Mouse (Mus musculus): ENCODE measurements around the gene Syngr3. TPM values are rescaled to one million over a fixed set of nuclear protein-coding genes. Genes with fewer than 3 reads are reported as not detected.

Syngr3 gene
- total RNA-seq (2023): under 1 TPM in 1 of 2 experiments, not detected in 1; 0.20 TPM

GRCm38 (mm10) chr17:24689251-24690081 is at the start of gene Syngr3:
Gene Syngr3 (minus strand): TSS chr17:24689955.

GRCm38 (mm10) chr17:24736330-24737051 is 46.7 kb upstream of the Syngr3 start, which contains the start of gene Msrb1:
Gene Msrb1 (plus strand): TSS chr17:24736642.

GRCm38 (mm10) chr17:24727618-24728017 is 37.9 kb upstream of the Syngr3 start, which contains the start of gene Rpl3l:
Gene Rpl3l (plus strand): TSS chr17:24727820.

GRCm38 (mm10) chr17:24724184-24724583 is 34.4 kb upstream of the Syngr3 start, which contains the start of gene Ndufb10:
Gene Ndufb10 (minus strand): TSS chr17:24724478.

GRCm38 (mm10) chr17:24717943-24718342 is 28.2 kb upstream of the Syngr3 start, which contains the start of the genes Rnf151 and Rps2:
Gene Rnf151 (minus strand): TSS chr17:24718063.
Gene Rps2 (plus strand): TSS chr17:24718116.

GRCm38 (mm10) chr17:24706982-24707800 is 17.4 kb upstream of the Syngr3 start, which contains the start of gene Tbl3:
Gene Tbl3 (minus strand): TSS chr17:24707660.

GRCm38 (mm10) chr17:24696011-24696697 is 6.4 kb upstream of the Syngr3 start, which contains the start of the genes Gfer and Noxo1:
Gene Gfer (minus strand): TSS chr17:24696156.
Gene Noxo1 (plus strand): TSS chr17:24696234.

GRCm38 (mm10) chr17:24669545-24670245 is 20.1 kb downstream of the Syngr3 start, which contains the start of gene Zfp598:
Gene Zfp598 (plus strand): TSS chr17:24669687.

GRCm38 (mm10) chr17:24658017-24658758 is 31.6 kb downstream of the Syngr3 start, which contains the start of gene Npw:
Gene Npw (minus strand): TSS chr17:24658457.

GRCm38 (mm10) chr17:24650070-24650616 is 39.6 kb downstream of the Syngr3 start, which contains the start of gene Slc9a3r2:
Gene Slc9a3r2 (minus strand): TSS chr17:24650327.

Other genes starting within 250 kb of the Syngr3 start
- gene Dnase1l2, start 246.8 kb downstream of the Syngr3 start, total RNA-seq (2023): 1 to 10 TPM; 2.8 to 3.4 TPM
- 10 to 100 TPM; 35.8 to 38.2 TPM for gene E4f1, start 219.6 kb downstream of the Syngr3 start, total RNA-seq (2023)
- gene Pgp, start 219.6 kb downstream of the Syngr3 start, total RNA-seq (2023): 10 to 100 TPM; 29.7 to 33.2 TPM
- gene Bricd5, start 216.1 kb downstream of the Syngr3 start, total RNA-seq (2023): under 1 TPM in 1 of 2 experiments, not detected in 1; 0.35 TPM
- 10 to 100 TPM; 46.7 to 47.8 TPM for gene Mlst8, start 210.9 kb downstream of the Syngr3 start, total RNA-seq (2023)
- gene Caskin1, start 201.4 kb downstream of the Syngr3 start, total RNA-seq (2023): not detected
- 100 to 1,000 TPM; 130 to 144 TPM for gene Traf7, start 162.0 kb downstream of the Syngr3 start, total RNA-seq (2023)
- 1 to 10 TPM in 1 of 2 experiments, under 1 TPM in 1; 0.42 to 1.2 TPM for gene Rab26, start 155.7 kb downstream of the Syngr3 start, total RNA-seq (2023)
- 10 to 100 TPM; 18.7 TPM for gene Pkd1, start 140.1 kb downstream of the Syngr3 start, total RNA-seq (2023)
- gene Tsc2, start 57.3 kb downstream of the Syngr3 start, total RNA-seq (2023): 10 to 100 TPM; 40.6 to 46.9 TPM
- 1 to 10 TPM; 1.0 to 3.5 TPM for gene Nthl1, start 57.3 kb downstream of the Syngr3 start, total RNA-seq (2023)
- 1 to 10 TPM; 2.0 to 2.9 TPM for gene Slc9a3r2, start 39.6 kb downstream of the Syngr3 start, total RNA-seq (2023)
- not detected for gene Npw, start 31.5 kb downstream of the Syngr3 start, total RNA-seq (2023)
- gene Zfp598, start 20.3 kb downstream of the Syngr3 start, total RNA-seq (2023): 10 to 100 TPM; 26.5 to 28.8 TPM
- gene Gfer, start 6.2 kb upstream of the Syngr3 start, total RNA-seq (2023): 1 to 10 TPM; 7.9 to 9.0 TPM
- gene Noxo1, start 6.3 kb upstream of the Syngr3 start, total RNA-seq (2023): 1 to 10 TPM; 1.8 to 2.2 TPM
- 10 to 100 TPM; 12.1 to 16.7 TPM for gene Tbl3, start 17.7 kb upstream of the Syngr3 start, total RNA-seq (2023)
- gene Rnf151, start 28.1 kb upstream of the Syngr3 start, total RNA-seq (2023): not detected
- 100 to 1,000 TPM; 644 to 709 TPM for gene Rps2, start 28.2 kb upstream of the Syngr3 start, total RNA-seq (2023)
- 10 to 100 TPM; 71.6 to 74.1 TPM for gene Ndufb10, start 34.5 kb upstream of the Syngr3 start, total RNA-seq (2023)
- 1 to 10 TPM; 1.0 to 1.2 TPM for gene Rpl3l, start 37.9 kb upstream of the Syngr3 start, total RNA-seq (2023)
- 1,000 to 10,000 TPM; 1,053 to 1,152 TPM for gene Msrb1, start 46.7 kb upstream of the Syngr3 start, total RNA-seq (2023)
- under 1 TPM in 1 of 2 experiments, not detected in 1; 0.66 TPM for gene Hs3st6, start 63.0 kb upstream of the Syngr3 start, total RNA-seq (2023)
- gene Meiob, start 114.3 kb upstream of the Syngr3 start, total RNA-seq (2023): not detected
- gene Hagh, start 150.2 kb upstream of the Syngr3 start, total RNA-seq (2023): 10 to 100 TPM; 49.6 to 49.7 TPM
- 1 to 10 TPM; 5.1 to 6.5 TPM for gene Fahd1, start 160.4 kb upstream of the Syngr3 start, total RNA-seq (2023)
- under 1 TPM; 0.15 to 0.42 TPM for gene Igfals, start 176.0 kb upstream of the Syngr3 start, total RNA-seq (2023)
- 10 to 100 TPM; 36.0 to 39.5 TPM for gene Nubp2, start 196.4 kb upstream of the Syngr3 start, total RNA-seq (2023)
- gene Spsb3, start 196.7 kb upstream of the Syngr3 start, total RNA-seq (2023): 10 to 100 TPM; 20.6 to 24.6 TPM
- 10 to 100 TPM; 11.7 to 16.5 TPM for gene Eme2, start 205.1 kb upstream of the Syngr3 start, total RNA-seq (2023)
- gene Mrps34, start 205.2 kb upstream of the Syngr3 start, total RNA-seq (2023): 10 to 100 TPM; 14.6 to 18.9 TPM
- 10 to 100 TPM; 15.6 to 23.0 TPM for gene Nme3, start 206.5 kb upstream of the Syngr3 start, total RNA-seq (2023)
- 10 to 100 TPM; 61.9 to 68.8 TPM for gene Mapk8ip3, start 247.0 kb upstream of the Syngr3 start, total RNA-seq (2023)